Mouse (Mus musculus): ENCODE data around the gene 6820408C15Rik. TPM values are rescaled to one million over a fixed set of nuclear protein-coding genes. Genes with fewer than 3 reads are reported as not detected.

Gene 6820408C15Rik
- total and polyA plus RNA-seq, 2 experiments from 2014 or later = 2.3 to 6.4 TPM

- ATAC-seq = no peak
Measured at GRCm38 (mm10) chr2:152442322-152442721, 26.9 kb downstream of the 6820408C15Rik start.

DNA sequence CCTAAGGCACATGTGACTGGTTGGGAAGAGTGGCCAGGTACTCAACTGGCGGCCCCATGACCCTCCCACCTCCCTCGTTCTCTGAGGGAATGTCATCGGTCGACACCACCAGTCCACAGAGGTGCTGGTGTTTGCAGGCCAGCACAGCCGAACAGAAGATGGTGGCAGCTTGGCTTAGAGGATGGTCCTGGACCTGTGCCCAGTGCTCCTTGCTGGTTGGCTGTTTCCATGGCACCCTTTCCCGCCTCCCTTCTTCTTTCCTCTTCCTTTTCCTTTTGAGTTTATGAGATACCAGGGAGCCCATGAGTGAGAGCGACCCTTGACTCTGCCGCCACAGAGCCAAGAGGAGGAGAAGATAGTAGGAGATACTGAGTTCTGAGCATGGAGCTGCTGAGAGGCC, 27.9 kb downstream of the 6820408C15Rik start:
- no peaks in the 10 kb centered on the region for H3K36me3 ChIP-seq (ENCODE audit: insufficient read depth)

More at GRCm38 (mm10) chr2:152442322-152442721, 26.9 kb downstream of the 6820408C15Rik start:
- TF ChIP-seq CTCF (IDR thresholded peaks at IDR 0.05; ENCODE audit: low read depth) = no peak
- Histone ChIP-seq H3K4me3 (ENCODE audit: low read depth, low read length) (no peak overlapping the region), H3K27me3 (ENCODE audit: insufficient read depth, low read length) (no peaks in the 10 kb centered on the region), H3K9ac (no peak overlapping the region), H3K4me2 (ENCODE audit: low read depth) (no peak overlapping the region), H3K27ac (ENCODE audit: low read depth, low read length) (no peak overlapping the region), H3K4me1 (ENCODE audit: insufficient read depth) (0 out of 2 replicates have a peak, but pooled peaks cover 4% of the 10 kb centered on the region), H3K9me3 (ENCODE audit: low read length) (no peaks in the 10 kb centered on the region), H3K36me3 (ENCODE audit: insufficient read depth) (no peaks in the 10 kb centered on the region)
- no peak for DNase-seq
- WGBS = 80% methylated on average over 4 of the region's 4 CpGs

DNA sequence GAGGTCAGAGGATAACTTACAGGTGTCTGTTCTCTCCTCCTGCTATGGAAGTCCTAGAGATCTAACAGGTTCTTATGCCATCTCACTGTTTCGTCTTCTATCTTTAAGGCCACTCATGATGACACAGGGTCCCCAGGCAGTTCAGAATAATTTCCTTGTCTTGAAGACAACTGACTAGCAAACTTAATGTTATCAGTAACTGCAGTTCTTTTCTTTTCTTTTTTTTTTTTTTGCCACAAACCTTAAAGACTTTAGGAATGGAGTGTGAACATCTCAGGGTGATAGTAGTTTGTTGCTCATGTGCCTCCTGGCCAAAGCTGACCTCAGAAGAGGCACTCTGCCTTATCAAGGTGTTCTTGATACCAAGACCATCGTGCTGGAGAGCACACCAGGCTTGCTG, 31.3 kb downstream of the 6820408C15Rik start:
- TF ChIP-seq CTCF (IDR thresholded peaks at IDR 0.05; ENCODE audit: low read depth) = no peak
- Histone ChIP-seq H3K4me3 (ENCODE audit: low read depth, low read length) (no peak overlapping the region), H3K4me1 (ENCODE audit: insufficient read depth) (0 out of 2 replicates have a peak, but pooled peaks cover 4% of the 10 kb centered on the region), H3K36me3 (ENCODE audit: insufficient read depth) (no peaks in the 10 kb centered on the region), H3K4me2 (ENCODE audit: low read depth) (no peak overlapping the region), H3K9me3 (ENCODE audit: low read length) (no peaks in the 10 kb centered on the region), H3K9ac (no peak overlapping the region), H3K27me3 (ENCODE audit: insufficient read depth, low read length) (no peaks in the 10 kb centered on the region), H3K27ac (ENCODE audit: low read depth, low read length) (no peak overlapping the region)
- 78% methylated on average over 2 of the region's 2 CpGs for WGBS
- ATAC-seq (no peak), DNase-seq (no peak)

More for the DNA sequence above, 27.9 kb downstream of the 6820408C15Rik start:
- TF ChIP-seq CTCF (IDR thresholded peaks at IDR 0.05; ENCODE audit: low read depth) = no peak
- no peaks in the 10 kb centered on the region for H3K27me3 ChIP-seq (ENCODE audit: insufficient read depth, low read length)
- H3K27ac ChIP-seq (ENCODE audit: low read depth, low read length) = no peak overlapping the region
- DNase-seq (peak; percentile 67), ATAC-seq (no peak)
- 65% methylated on average over 8 of the region's 8 CpGs for WGBS
- no peak overlapping the region for H3K9ac ChIP-seq
- 0 out of 2 replicates have a peak, but pooled peaks cover 4% of the 10 kb centered on the region for H3K4me1 ChIP-seq (ENCODE audit: insufficient read depth)
- no peak overlapping the region for H3K4me3 ChIP-seq (ENCODE audit: low read depth, low read length)
- no peaks in the 10 kb centered on the region for H3K9me3 ChIP-seq (ENCODE audit: low read length)
- H3K4me2 ChIP-seq (ENCODE audit: low read depth) = no peak overlapping the region

DNA sequence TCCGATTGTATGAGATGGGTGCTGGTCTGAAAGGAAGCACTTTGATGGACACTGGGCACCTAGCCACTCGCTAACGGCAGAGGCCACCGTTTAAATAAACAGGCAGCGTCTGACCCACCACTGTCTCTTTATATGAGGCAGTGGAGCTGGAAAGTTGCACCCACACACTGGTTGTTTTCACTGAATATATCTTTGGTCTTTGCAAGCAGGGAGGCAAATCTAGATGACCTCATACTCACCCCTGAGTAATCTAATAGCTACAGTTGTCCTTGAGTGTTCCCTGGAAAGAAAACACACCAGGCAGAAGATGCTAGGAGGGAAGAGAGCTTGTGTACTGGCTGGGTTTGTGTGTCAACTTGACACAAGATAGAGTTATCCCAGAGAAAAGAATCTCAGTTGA, 32.1 kb downstream of the 6820408C15Rik start:
- Histone ChIP-seq H3K4me1 (ENCODE audit: insufficient read depth) (0 out of 2 replicates have a peak, but pooled peaks cover 4% of the 10 kb centered on the region), H3K4me3 (ENCODE audit: low read depth, low read length) (no peak overlapping the region), H3K27me3 (ENCODE audit: insufficient read depth, low read length) (no peaks in the 10 kb centered on the region), H3K27ac (ENCODE audit: low read depth, low read length) (no peak overlapping the region), H3K9me3 (ENCODE audit: low read length) (no peaks in the 10 kb centered on the region), H3K36me3 (ENCODE audit: insufficient read depth) (no peaks in the 10 kb centered on the region), H3K4me2 (ENCODE audit: low read depth) (no peak overlapping the region), H3K9ac (no peak overlapping the region)
- WGBS = 39% methylated on average over 5 of the region's 5 CpGs
- DNase-seq = no peak
- TF ChIP-seq CTCF (IDR thresholded peaks at IDR 0.05; ENCODE audit: low read depth) = no peak
- no peak for ATAC-seq

- DNase-seq (peak; percentile 82), ATAC-seq (peak; percentile 65)
- no peaks in the 10 kb centered on the region for H3K4me1 ChIP-seq (ENCODE audit: insufficient read depth)
- H3K4me2 ChIP-seq (ENCODE audit: low read depth) = no peak overlapping the region
- H3K36me3 ChIP-seq (ENCODE audit: insufficient read depth) = no peaks in the 10 kb centered on the region
- H3K27ac ChIP-seq (ENCODE audit: low read depth, low read length) = no peak overlapping the region
- H3K9me3 ChIP-seq (ENCODE audit: low read length) = no peaks in the 10 kb centered on the region
- peak; percentile 79 for TF ChIP-seq CTCF (IDR thresholded peaks at IDR 0.05; ENCODE audit: low read depth)
- H3K4me3 ChIP-seq (ENCODE audit: low read depth, low read length) = no peak overlapping the region
- H3K27me3 ChIP-seq (ENCODE audit: insufficient read depth, low read length) = no peaks in the 10 kb centered on the region
- H3K9ac ChIP-seq = no peak overlapping the region
- 3% methylated on average over 5 of the region's 5 CpGs for WGBS
Measured at GRCm38 (mm10) chr2:152450241-152450640, 34.9 kb downstream of the 6820408C15Rik start.

- H3K4me1 ChIP-seq (ENCODE audit: insufficient read depth) = no peaks in the 10 kb centered on the region
- H3K4me2 ChIP-seq (ENCODE audit: low read depth) = no peak overlapping the region
- no peak overlapping the region for H3K4me3 ChIP-seq (ENCODE audit: low read depth, low read length)
- TF ChIP-seq CTCF (IDR thresholded peaks at IDR 0.05; ENCODE audit: low read depth) = 0 out of 2 replicates have a peak, but pooled peaks have one; percentile 2
- H3K9ac ChIP-seq = no peak overlapping the region
- H3K9me3 ChIP-seq (ENCODE audit: low read length) = no peaks in the 10 kb centered on the region
- H3K36me3 ChIP-seq (ENCODE audit: insufficient read depth) = no peaks in the 10 kb centered on the region
- WGBS = 77% methylated on average over 4 of the region's 4 CpGs
- ATAC-seq (no peak), DNase-seq (no peak)
- no peak overlapping the region for H3K27ac ChIP-seq (ENCODE audit: low read depth, low read length)
- H3K27me3 ChIP-seq (ENCODE audit: insufficient read depth, low read length) = no peaks in the 10 kb centered on the region
Measured at GRCm38 (mm10) chr2:152452101-152452781, 36.9 kb downstream of the 6820408C15Rik start.

DNA sequence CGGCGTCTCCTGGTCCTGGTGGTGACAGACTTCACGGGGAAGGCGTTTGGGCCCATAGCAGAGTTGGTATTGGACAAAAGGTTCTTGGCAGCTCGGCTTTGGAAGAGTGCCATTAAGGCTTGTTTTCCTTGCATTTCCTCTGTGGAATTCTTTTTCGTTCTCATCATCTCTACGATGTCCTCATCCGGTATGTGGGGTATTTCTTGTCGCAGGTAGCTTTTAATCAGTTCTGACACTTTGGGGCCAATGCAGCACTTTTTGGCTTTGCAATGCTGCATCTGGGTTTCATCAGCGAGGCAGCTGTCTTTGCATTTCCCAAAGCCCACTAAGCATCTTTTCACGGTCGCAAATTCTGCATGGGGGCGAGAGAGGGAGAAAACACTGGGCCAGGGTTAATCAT, 43.9 kb downstream of the 6820408C15Rik start:
- DNase-seq (no peak), ATAC-seq (no peak)
- no peaks in the 10 kb centered on the region for H3K27me3 ChIP-seq (ENCODE audit: insufficient read depth, low read length)
- no peak overlapping the region for H3K4me2 ChIP-seq (ENCODE audit: low read depth)
- no peak overlapping the region for H3K9ac ChIP-seq
- no peaks in the 10 kb centered on the region for H3K4me1 ChIP-seq (ENCODE audit: insufficient read depth)
- TF ChIP-seq CTCF (IDR thresholded peaks at IDR 0.05; ENCODE audit: low read depth) = no peak
- H3K27ac ChIP-seq (ENCODE audit: low read depth, low read length) = no peak overlapping the region
- H3K9me3 ChIP-seq (ENCODE audit: low read length) = no peaks in the 10 kb centered on the region
- 56% methylated on average over 13 of the region's 13 CpGs for WGBS
- no peak overlapping the region for H3K4me3 ChIP-seq (ENCODE audit: low read depth, low read length)
- H3K36me3 ChIP-seq (ENCODE audit: insufficient read depth) = no peaks in the 10 kb centered on the region

Data from forebrain, postnatal 0 days (tissue).